Mouse (Mus musculus) midbrain, embryonic 10.5 days (tissue): ENCODE results near the gene Dennd4a. TPM values are rescaled to one million over a fixed set of nuclear protein-coding genes. Genes with fewer than 3 reads are reported as not detected.

ENCODE experiments used
- DNase-seq: peaks from one replicate; pipeline ENCODE4 v3.0.0-alpha.2; 2017; ENCODE audit warnings: low spot score
- H3K27ac ChIP-seq: fragments of 300-500 bp; sonication (generic); replicated peaks from 2 replicates; pipeline ENCODE4 v1.5.1; 2016; ENCODE audit warnings: mild to moderate bottlenecking
- H3K27me3 ChIP-seq: fragments of 300-500 bp; sonication (generic); 2 replicates; pipeline ENCODE4 v1.6.1; 2016; ENCODE audit warnings: low read depth, mild to moderate bottlenecking; ENCODE audit not compliant: poor library complexity, severe bottlenecking
- H3K36me3 ChIP-seq: fragments of 300-500 bp; sonication (generic); 2 replicates; pipeline ENCODE4 v1.6.1; 2016; ENCODE audit warnings: mild to moderate bottlenecking, moderate library complexity
- H3K4me1 ChIP-seq: fragments of 300-500 bp; sonication (generic); 2 replicates; pipeline ENCODE4 v1.6.1; 2016
- H3K4me3 ChIP-seq: fragments of 300-500 bp; sonication (generic); 2 replicates; pipeline ENCODE4 v1.5.1; 2016; ENCODE audit warnings: mild to moderate bottlenecking, moderate library complexity
- H3K9me3 ChIP-seq: fragments of 300-500 bp; sonication (generic); replicated peaks from 2 replicates; pipeline ENCODE4 v1.6.1; 2016; ENCODE audit warnings: mild to moderate bottlenecking
- WGBS: fragments of 180-500 bp; shearing (Covaris S2); methylation state at CpG from one replicate; pipeline ENCODE4 v1.1.7; 2016; 5-methylcytosine and 5-hydroxymethylcytosine counted together
- polyA plus RNA-seq: library from polyadenylated mRNA; unstranded; fragments of >200 nt; fragmentation: Nextera tagmentation; extraction: Ambion mirVana; gene quantifications from 2 replicates; pipeline ENCODE4 v1.2.1, GENCODE M21; 2016

The Dennd4a gene
- polyA plus RNA-seq = 6.7 and 8.1 TPM in 2 replicates

- WGBS = under 1% methylated on average over 51 of the region's 51 CpGs
- peak; percentile 99 for DNase-seq
- peak within 1 kb of the TSS; percentile 92 for H3K4me3 ChIP-seq
- H3K27ac ChIP-seq = peak within 1 kb of the TSS; percentile 93
- no peaks in the 10 kb centered on the region for H3K36me3 ChIP-seq
- H3K4me1 ChIP-seq = peaks cover 22% of the 10 kb centered on the region
- H3K9me3 ChIP-seq = no peaks in the 10 kb centered on the region
- no peaks in the 10 kb centered on the region for H3K27me3 ChIP-seq
These were observed at the start of gene Dennd4a for GRCm38 (mm10) chr9:64810822-64811537. Gene Dennd4a (plus strand): TSS chr9:64811340.

GRCm38 (mm10) chr9:64764824-64765223 lies 46.3 kb upstream of the Dennd4a start:
- no peaks in the 10 kb centered on the region for H3K27me3 ChIP-seq
- WGBS = 93% methylated on average over 2 of the region's 2 CpGs
- no peak overlapping the region for H3K4me3 ChIP-seq
- no peak overlapping the region for H3K27ac ChIP-seq
- H3K9me3 ChIP-seq = no peaks in the 10 kb centered on the region
- no peaks in the 10 kb centered on the region for H3K36me3 ChIP-seq
- DNase-seq = no peak
- peaks cover 4% of the 10 kb centered on the region; the same call in 1 of the 2 replicates for H3K4me1 ChIP-seq

- peaks cover 4% of the 10 kb centered on the region; the same call in 1 of the 2 replicates for H3K4me1 ChIP-seq
These were observed 45.0 kb upstream of the Dennd4a start for GRCm38 (mm10) chr9:64766136-64766535.

GRCm38 (mm10) chr9:64767796-64768195 lies 43.3 kb upstream of the Dennd4a start:
- H3K27ac ChIP-seq = no peak overlapping the region
- no peak overlapping the region for H3K4me3 ChIP-seq
- H3K36me3 ChIP-seq = no peaks in the 10 kb centered on the region
- peaks cover 4% of the 10 kb centered on the region; the same call in 1 of the 2 replicates for H3K4me1 ChIP-seq
- H3K27me3 ChIP-seq = no peaks in the 10 kb centered on the region
- H3K9me3 ChIP-seq = no peaks in the 10 kb centered on the region
- DNase-seq = no peak
- 72% methylated on average over 1 of the region's 1 CpGs for WGBS

More at GRCm38 (mm10) chr9:64766136-64766535, 45.0 kb upstream of the Dennd4a start:
- no peak overlapping the region for H3K4me3 ChIP-seq
- no peaks in the 10 kb centered on the region for H3K36me3 ChIP-seq
- no peaks in the 10 kb centered on the region for H3K9me3 ChIP-seq
- H3K27ac ChIP-seq = no peak overlapping the region
- H3K27me3 ChIP-seq = no peaks in the 10 kb centered on the region
- 91% methylated on average over 3 of the region's 3 CpGs for WGBS
- no peak for DNase-seq

- 50% methylated on average over 9 of the region's 9 CpGs for WGBS
These were observed 42.0 kb upstream of the Dennd4a start for GRCm38 (mm10) chr9:64769066-64769695.

GRCm38 (mm10) chr9:64769911-64770310 lies 41.2 kb upstream of the Dennd4a start:
- H3K27me3 ChIP-seq = no peaks in the 10 kb centered on the region
- H3K36me3 ChIP-seq = no peaks in the 10 kb centered on the region
- no peak for DNase-seq
- no peak overlapping the region for H3K4me3 ChIP-seq
- no peaks in the 10 kb centered on the region for H3K9me3 ChIP-seq
- no peak overlapping the region for H3K27ac ChIP-seq
- peaks cover 13% of the 10 kb centered on the region for H3K4me1 ChIP-seq
- 88% methylated on average over 6 of the region's 6 CpGs for WGBS

More at GRCm38 (mm10) chr9:64769066-64769695, 42.0 kb upstream of the Dennd4a start:
- no peak overlapping the region for H3K4me3 ChIP-seq
- no peaks in the 10 kb centered on the region for H3K36me3 ChIP-seq
- no peak for DNase-seq
- no peaks in the 10 kb centered on the region for H3K27me3 ChIP-seq
- H3K4me1 ChIP-seq = peaks cover 6% of the 10 kb centered on the region
- H3K27ac ChIP-seq = no peak overlapping the region
- H3K9me3 ChIP-seq = no peaks in the 10 kb centered on the region

GRCm38 (mm10) chr9:64770411-64770849 lies 40.7 kb upstream of the Dennd4a start:
- 95% methylated on average over 5 of the region's 5 CpGs for WGBS
- peaks cover 17% of the 10 kb centered on the region for H3K4me1 ChIP-seq
- no peak overlapping the region for H3K4me3 ChIP-seq
- no peak for DNase-seq
- H3K27ac ChIP-seq = no peak overlapping the region
- H3K27me3 ChIP-seq = no peaks in the 10 kb centered on the region
- no peaks in the 10 kb centered on the region for H3K9me3 ChIP-seq
- H3K36me3 ChIP-seq = no peaks in the 10 kb centered on the region

- 77% methylated on average over 5 of the region's 5 CpGs for WGBS
- no peak overlapping the region for H3K4me3 ChIP-seq
- no peaks in the 10 kb centered on the region for H3K9me3 ChIP-seq
- no peak overlapping the region for H3K27ac ChIP-seq
- no peaks in the 10 kb centered on the region for H3K27me3 ChIP-seq
- H3K36me3 ChIP-seq = no peaks in the 10 kb centered on the region
- H3K4me1 ChIP-seq = peaks cover 17% of the 10 kb centered on the region
- no peak for DNase-seq
These were observed 39.9 kb upstream of the Dennd4a start for GRCm38 (mm10) chr9:64771236-64771635.

- H3K27me3 ChIP-seq = no peaks in the 10 kb centered on the region
- WGBS = 84% methylated on average over 8 of the region's 8 CpGs
- H3K9me3 ChIP-seq = no peaks in the 10 kb centered on the region
- no peaks in the 10 kb centered on the region for H3K36me3 ChIP-seq
- no peak for DNase-seq
- no peak overlapping the region for H3K4me3 ChIP-seq
- H3K4me1 ChIP-seq = peaks cover 17% of the 10 kb centered on the region
- H3K27ac ChIP-seq = no peak overlapping the region
These were observed 37.9 kb upstream of the Dennd4a start for GRCm38 (mm10) chr9:64773254-64773653.

- Histone ChIP-seq H3K27me3 (no peaks in the 10 kb centered on the region), H3K9me3 (no peaks in the 10 kb centered on the region), H3K36me3 (no peaks in the 10 kb centered on the region), H3K4me1 (peaks cover 17% of the 10 kb centered on the region), H3K4me3 (no peak overlapping the region), H3K27ac (peak overlapping the region; percentile 78)
- 58% methylated on average over 4 of the region's 4 CpGs for WGBS
- DNase-seq = no peak
These were observed 37.2 kb upstream of the Dennd4a start for GRCm38 (mm10) chr9:64773936-64774335.

GRCm38 (mm10) chr9:64774411-64774811 lies 36.7 kb upstream of the Dennd4a start:
- no peak overlapping the region for H3K4me3 ChIP-seq
- peak; percentile 18 for DNase-seq
- peaks cover 15% of the 10 kb centered on the region for H3K4me1 ChIP-seq
- H3K27ac ChIP-seq = peak overlapping the region; percentile 78
- no peaks in the 10 kb centered on the region for H3K9me3 ChIP-seq
- H3K36me3 ChIP-seq = no peaks in the 10 kb centered on the region
- no peaks in the 10 kb centered on the region for H3K27me3 ChIP-seq
- WGBS = 32% methylated on average over 5 of the region's 5 CpGs

- no peak for DNase-seq
These were observed 36.3 kb upstream of the Dennd4a start for GRCm38 (mm10) chr9:64774883-64775282.

GRCm38 (mm10) chr9:64775491-64775890 lies 35.6 kb upstream of the Dennd4a start:
- no peaks in the 10 kb centered on the region for H3K36me3 ChIP-seq
- no peaks in the 10 kb centered on the region for H3K9me3 ChIP-seq
- H3K27me3 ChIP-seq = no peaks in the 10 kb centered on the region
- H3K4me3 ChIP-seq = no peak overlapping the region
- WGBS = 83% methylated on average over 4 of the region's 4 CpGs
- DNase-seq = no peak
- no peak overlapping the region for H3K27ac ChIP-seq
- peaks cover 13% of the 10 kb centered on the region for H3K4me1 ChIP-seq

More at GRCm38 (mm10) chr9:64774883-64775282, 36.3 kb upstream of the Dennd4a start:
- no peaks in the 10 kb centered on the region for H3K9me3 ChIP-seq
- H3K4me1 ChIP-seq = peaks cover 13% of the 10 kb centered on the region
- H3K4me3 ChIP-seq = no peak overlapping the region
- H3K27me3 ChIP-seq = no peaks in the 10 kb centered on the region
- H3K27ac ChIP-seq = peak overlapping the region; percentile 78
- no peaks in the 10 kb centered on the region for H3K36me3 ChIP-seq
- WGBS = 86% methylated on average over 2 of the region's 2 CpGs
